Mouse (Mus musculus) testis, adult 2 months (tissue): ENCODE measurements around the gene Nudt8.

Experiments
- CTCF ChIP-seq: fragments of 200-500 bp; IDR thresholded peaks from 2 replicates; pipeline ENCODE4 v1.5.1; 2012; ENCODE audit warnings: low read depth, mild to moderate bottlenecking, inconsistent platforms, low read length, moderate library complexity; ENCODE audit not compliant: control insufficient read depth, insufficient read depth, insufficient replicate concordance
- POLR2A ChIP-seq: fragments of 200-500 bp; IDR thresholded peaks from 2 replicates; pipeline ENCODE4 v1.6.1; 2012; ENCODE audit warnings: low read depth, mild to moderate bottlenecking, inconsistent platforms, low read length, moderate library complexity; ENCODE audit not compliant: control insufficient read depth

DNA sequence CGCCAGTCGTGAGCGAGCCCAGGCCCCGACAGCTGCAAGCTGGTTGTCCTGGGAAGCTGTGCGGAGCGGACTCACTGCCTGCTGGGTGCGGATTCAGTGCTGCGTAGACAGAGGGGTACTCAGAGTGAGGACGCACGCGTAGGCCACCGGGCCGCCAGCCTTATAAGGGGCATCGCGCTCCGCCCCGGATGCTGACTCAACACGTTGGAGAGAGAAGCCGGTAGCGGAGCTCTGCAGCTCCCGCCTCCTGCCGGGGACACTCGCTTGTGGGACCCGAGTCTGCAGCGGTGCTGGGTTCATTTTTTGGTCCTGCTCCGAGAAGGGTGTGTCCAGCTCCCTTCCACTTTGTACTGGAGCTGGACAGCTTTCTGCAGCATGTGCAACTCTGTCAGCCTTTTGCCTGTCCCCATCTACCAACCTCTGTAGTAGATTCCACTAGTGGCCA lies 37.4 kb downstream of the Nudt8 start, which contains the start of gene Gstp1:
- TF ChIP-seq CTCF (no peak), POLR2A (peak; percentile 90)
